In the genomic region with DNA sequence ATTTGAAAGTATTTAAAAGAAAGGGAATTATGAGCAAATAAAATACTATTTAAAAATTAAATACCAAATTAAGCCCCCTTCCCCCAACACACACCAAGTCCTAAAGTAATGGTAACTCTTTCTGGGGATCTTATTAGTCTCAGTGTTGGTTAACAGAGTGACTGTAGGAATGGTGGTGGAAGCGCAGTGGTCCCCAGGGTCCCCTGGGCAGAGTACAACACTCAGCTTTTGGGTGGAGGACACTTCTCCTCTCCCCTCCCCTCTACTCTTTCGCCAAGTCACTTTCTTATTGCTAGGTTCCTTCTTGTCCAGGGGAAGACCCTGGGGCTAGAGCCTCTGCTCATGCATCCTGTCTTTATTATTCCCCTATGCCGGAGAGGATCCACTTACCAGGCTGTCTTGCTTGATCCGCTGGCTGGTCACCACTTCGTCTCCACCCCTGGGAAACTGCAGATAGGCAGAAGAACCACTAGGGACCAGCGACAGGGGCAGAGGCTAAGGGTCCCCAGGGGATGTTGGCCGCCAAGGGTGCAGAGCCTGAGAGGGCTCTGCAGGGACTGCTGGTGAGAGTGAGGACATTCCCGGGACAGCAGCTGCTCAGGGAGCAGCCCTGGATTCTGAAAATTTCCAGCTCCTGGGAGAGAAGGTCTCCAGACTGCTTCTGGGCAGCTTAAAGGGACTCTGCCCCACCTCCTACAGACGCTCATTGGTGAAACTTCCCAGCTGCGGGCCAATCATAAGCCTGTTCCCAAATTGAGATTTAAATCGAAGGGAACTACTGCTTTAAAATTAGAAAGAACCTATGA, we compare ENCODE assay signal across 8 mouse cellular contexts.
DNase-seq lines count a peak whose midpoint lies in the region; ATAC-seq lines count a peak whose summit lies in the region.

No protein-coding gene starts in this region.

- peak overlapping the region; percentile 21; the same call in 1 of the 2 replicates for H3K4me3 ChIP-seq in forebrain, embryonic 11.5 days (ENCODE audit: low read depth, low read length)
- H3K4me3 ChIP-seq in heart, embryonic 14.5 days (ENCODE audit: control insufficient read depth in 1 of 2, insufficient read depth in 1 of 2, low read depth in 1 of 2, low read length in 2 of 2) = peak overlapping the region; percentile 57
- H3K4me3 ChIP-seq in kidney, embryonic 16.5 days (ENCODE audit: low read length) = peak overlapping the region; percentile 51
- H3K4me3 ChIP-seq in limb, embryonic 15.5 days = peak overlapping the region; percentile 42

- H3K4me2 ChIP-seq in forebrain, embryonic 11.5 days (ENCODE audit: low read depth, low read length, severe bottlenecking) = peak overlapping the region; percentile 61
- peak overlapping the region; percentile 80 for H3K4me2 ChIP-seq in heart, embryonic 14.5 days (ENCODE audit: low read length)
- H3K4me2 ChIP-seq in kidney, embryonic 16.5 days (replicated peaks; ENCODE audit: low read depth, low read length) = peak overlapping the region; percentile 56
- H3K4me2 ChIP-seq in limb, embryonic 15.5 days = peak overlapping the region; percentile 75

- H3K27me3 ChIP-seq in forebrain, embryonic 11.5 days (ENCODE audit: control insufficient read depth, insufficient read depth, low read length) = no peaks in the 10 kb centered on the region
- no peaks in the 10 kb centered on the region for H3K27me3 ChIP-seq in heart, embryonic 14.5 days (ENCODE audit: control insufficient read depth, insufficient read depth, low read length)
- H3K27me3 ChIP-seq in kidney, embryonic 16.5 days (ENCODE audit: insufficient read depth, low read length) = no peaks in the 10 kb centered on the region
- no peaks in the 10 kb centered on the region for H3K27me3 ChIP-seq in limb, embryonic 15.5 days

- peaks cover 3% of the 10 kb centered on the region; the same call in 1 of the 2 replicates for H3K4me1 ChIP-seq in forebrain, embryonic 11.5 days (replicated peaks; ENCODE audit: control insufficient read depth, insufficient read depth, low read length)
- H3K4me1 ChIP-seq in heart, embryonic 14.5 days (ENCODE audit: control insufficient read depth in 2 of 2, insufficient read depth in 2 of 2, low read length in 2 of 2) = peaks cover 5 to 8% of the 10 kb centered on the region in 2 experiments; a peak in 3 of 4 replicates
- H3K4me1 ChIP-seq in kidney, embryonic 16.5 days (ENCODE audit: insufficient read depth, low read length) = peaks cover 11% of the 10 kb centered on the region
- peaks cover 21% of the 10 kb centered on the region for H3K4me1 ChIP-seq in limb, embryonic 15.5 days

- no peak overlapping the region for H3K27ac ChIP-seq in forebrain, embryonic 11.5 days (ENCODE audit: low read depth, low read length)
- peak overlapping the region; percentile 43 to 73 for H3K27ac ChIP-seq in heart, embryonic 14.5 days (replicated peaks in 1 of 2; ENCODE audit: control insufficient read depth in 1 of 2, insufficient read depth in 1 of 2, low read depth in 2 of 2, low read length in 2 of 2)
- peak overlapping the region; percentile 47 for H3K27ac ChIP-seq in kidney, embryonic 16.5 days (ENCODE audit: low read length)
- H3K27ac ChIP-seq in limb, embryonic 15.5 days = 0 out of 2 replicates have a peak overlapping the region, but pooled peaks have one; percentile 8

- no peaks in the 10 kb centered on the region for H3K9me3 ChIP-seq in forebrain, embryonic 11.5 days (ENCODE audit: control insufficient read depth, low read length)
- no peaks in the 10 kb centered on the region for H3K9me3 ChIP-seq in heart, embryonic 14.5 days (ENCODE audit: control insufficient read depth, low read length)
- no peaks in the 10 kb centered on the region for H3K9me3 ChIP-seq in kidney, embryonic 16.5 days (ENCODE audit: low read length)
- H3K9me3 ChIP-seq in limb, embryonic 15.5 days = no peaks in the 10 kb centered on the region

- H3K36me3 ChIP-seq in forebrain, embryonic 11.5 days (ENCODE audit: control insufficient read depth, insufficient read depth, low read length) = no peaks in the 10 kb centered on the region
- H3K36me3 ChIP-seq in heart, embryonic 14.5 days (ENCODE audit: control insufficient read depth, insufficient read depth, low read length) = no peaks in the 10 kb centered on the region
- no peaks in the 10 kb centered on the region for H3K36me3 ChIP-seq in kidney, embryonic 16.5 days (ENCODE audit: insufficient read depth, low read length)
- no peaks in the 10 kb centered on the region for H3K36me3 ChIP-seq in limb, embryonic 15.5 days

- peak overlapping the region; percentile 27 for H3K9ac ChIP-seq in forebrain, embryonic 11.5 days (ENCODE audit: low read length)
- H3K9ac ChIP-seq in heart, embryonic 14.5 days (ENCODE audit: low read length) = peak overlapping the region; percentile 74
- peak overlapping the region; percentile 55 for H3K9ac ChIP-seq in kidney, embryonic 16.5 days (replicated peaks; ENCODE audit: low read length)
- H3K9ac ChIP-seq in limb, embryonic 15.5 days = peak overlapping the region; percentile 47; the same call in 1 of the 2 replicates

- no peak for ATAC-seq in forebrain, embryonic 11.5 days (replicated peaks; ENCODE audit: low FRiP score)
- peak; percentile 84 for ATAC-seq in heart, embryonic 14.5 days (ENCODE audit: insufficient number of reproducible peaks, insufficient read depth, low FRiP score, low read depth)
- peak; percentile 96 for ATAC-seq in kidney, embryonic 16.5 days (ENCODE audit: low FRiP score, low TSS enrichment)
- peak; percentile 80 for ATAC-seq in limb, embryonic 15.5 days (ENCODE audit: insufficient number of reproducible peaks, low FRiP score, low TSS enrichment, low read depth)

- 9% methylated on average over 11 of the region's 11 CpGs for WGBS in forebrain, embryonic 11.5 days
- WGBS in heart, embryonic 14.5 days = 4% methylated on average over 11 of the region's 11 CpGs
- 7% methylated on average over 11 of the region's 11 CpGs for WGBS in kidney, embryonic 16.5 days
- WGBS in limb, embryonic 15.5 days = 7% methylated on average over 11 of the region's 11 CpGs

- peak; percentile 93 for DNase-seq in brain, adult 2 months (ENCODE audit: low read depth, low spot score)
- DNase-seq in forebrain, embryonic 11.5 days (ENCODE audit: low spot score) = peak; percentile 63
- DNase-seq in neural tube, embryonic 10.5 days (ENCODE audit: extremely low spot score, low spot score) = peak; percentile 55
- DNase-seq in testis, postnatal 10 days (ENCODE audit: low spot score) = peak; percentile 46
- no peak for DNase-seq in thymus, adult 18-20 months

Comparison
In these comparisons a context has a peak if more than half of its experiments do, and no peak if none do; other contexts are left out.
1. DNase-seq: peak in brain, adult 2 months (single experiment), forebrain, embryonic 11.5 days (single experiment), neural tube, embryonic 10.5 days (single experiment) and testis, postnatal 10 days (single experiment); none in thymus, adult 18-20 months (0 of 2).
2. Peak in every context shown above with its lines, with median percentiles within 50 percentile points of each other: H3K4me2 ChIP-seq, H3K4me3 ChIP-seq and H3K9ac ChIP-seq.